Mouse (Mus musculus): ENCODE measurements around the gene 2010003K11Rik. TPM values are rescaled to one million over a fixed set of nuclear protein-coding genes. Genes with fewer than 3 reads are reported as not detected.

2010003K11Rik gene
- total and polyA plus RNA-seq, 3 experiments, result not detected

GRCm38 (mm10) chr19:4509986-4510963, 11.9 kb upstream of the 2010003K11Rik start, which contains the start of gene Pcx:
Pcx (plus strand) TSS chr19:4510472.
- dilution Hi-C loops (cut with MboI; ENCODE audit: extremely low pct_ligation_motif_present, extremely low pct_unique_long_range_greater_than_20kb, low sequenced_read_pairs) (no loop called here), in situ Hi-C loops (cut with MboI; ENCODE audit: low pct_ligation_motif_present, low pct_unique_long_range_greater_than_20kb, low sequenced_read_pairs) (no loop called here)
- H3K9me3 ChIP-seq (replicated peaks; ENCODE audit: low read length), result no peaks in the 10 kb centered on the region
- H3K79me2 ChIP-seq (replicated peaks; ENCODE audit: control insufficient read depth, extremely low read depth, insufficient read depth, poor library complexity, severe bottlenecking), result no peaks in the 10 kb centered on the region
- no peak within 1 kb of the TSS for H3K27ac ChIP-seq (ENCODE audit: insufficient read depth, low read depth)
- H3K4me2 ChIP-seq (ENCODE audit: insufficient read depth, low read depth, poor library complexity, severe bottlenecking), result peak within 1 kb of the TSS; percentile 93
- peak within 1 kb of the TSS; percentile 42; the same call in 1 of the 2 replicates for H3K9ac ChIP-seq (ENCODE audit: insufficient read depth, low read depth)
- H3K4me1 ChIP-seq (ENCODE audit: control insufficient read depth in 1 of 2, insufficient read depth in 2 of 2), result peaks cover 0 to 29% of the 10 kb centered on the region in 2 experiments; a peak in 2 of 4 replicates
- no peaks in the 10 kb centered on the region for H3K36me3 ChIP-seq (replicated peaks in 1 of 2; ENCODE audit: control insufficient read depth in 1 of 2, insufficient read depth in 1 of 2, low read length in 1 of 2)
- H3K4me3 ChIP-seq (replicated peaks in 1 of 3; ENCODE audit: low read depth in 2 of 3, low read length in 2 of 3, poor library complexity in 1 of 3), result peak within 1 kb of the TSS; percentile 75 to 77 (median 76)
- DNase-seq (ENCODE audit: extremely low read depth), result peak; percentile 99
- peaks cover 1% of the 10 kb centered on the region for H3K27me3 ChIP-seq (replicated peaks)
- TF ChIP-seq TCF12 (IDR thresholded peaks at IDR 0.05; ENCODE audit: low read depth, low read length), result peak; percentile 78
- TF ChIP-seq KAT2A (IDR thresholded peaks at IDR 0.05; ENCODE audit: insufficient replicate concordance, low read length), result 0 out of 2 replicates have a peak, but pooled peaks have one; percentile 61
- 0 out of 2 replicates have a peak, but pooled peaks have one; percentile 71 for TF ChIP-seq ZMIZ1 (IDR thresholded peaks at IDR 0.05; ENCODE audit: low read depth, low read length)
- no peak for TF ChIP-seq ZNF384 (IDR thresholded peaks at IDR 0.05; ENCODE audit: low read depth, low read length)
- 0 out of 4 replicates have a peak, but pooled peaks of 1 of the 2 experiments have one; percentile 4 for TF ChIP-seq CTCF (conservative IDR thresholded peaks at IDR 0.05 in 1 of 2, IDR thresholded peaks at IDR 0.05 in 1 of 2; ENCODE audit: low read depth in 2 of 2, low read length in 2 of 2)
- TF ChIP-seq JUND (conservative IDR thresholded peaks at IDR 0.05; ENCODE audit: low read depth, low read length), result no peak
- no peak for TF ChIP-seq SMC3 (IDR thresholded peaks at IDR 0.05; ENCODE audit: low read depth, low read length)
- TF ChIP-seq GABPA (IDR thresholded peaks at IDR 0.05; ENCODE audit: insufficient replicate concordance, low read depth, low read length), result no peak
- no peak for TF ChIP-seq RAD21 (IDR thresholded peaks at IDR 0.05; ENCODE audit: low read depth, low read length)
- TF ChIP-seq RCOR1 (conservative IDR thresholded peaks at IDR 0.05; ENCODE audit: low read depth, low read length), result no peak
- peak; percentile 99 for TF ChIP-seq MXI1 (IDR thresholded peaks at IDR 0.05; ENCODE audit: low read depth, low read length)
- TF ChIP-seq MAFK (IDR thresholded peaks at IDR 0.05; ENCODE audit: insufficient replicate concordance, low read length), result no peak
- peak; percentile 67 for TF ChIP-seq HCFC1 (IDR thresholded peaks at IDR 0.05; ENCODE audit: low read depth, low read length)
- TF ChIP-seq EP300 (IDR thresholded peaks at IDR 0.05; ENCODE audit: low read length), result no peak
- peak; percentile 59 for TF ChIP-seq NELFE (IDR thresholded peaks at IDR 0.05; ENCODE audit: low read depth, low read length)
- TF ChIP-seq ZKSCAN1 (IDR thresholded peaks at IDR 0.05; ENCODE audit: borderline replicate concordance, low read depth, low read length), result no peak
- peak; percentile 76 for TF ChIP-seq POLR2A (IDR thresholded peaks at IDR 0.05; ENCODE audit: low read depth, low read length)
- peak; percentile 9; the same call in 1 of the 2 replicates for TF ChIP-seq NRF1 (IDR thresholded peaks at IDR 0.05; ENCODE audit: low read depth, low read length)
- peak; percentile 77; the same call in 1 of the 2 replicates for TF ChIP-seq E2F4 (IDR thresholded peaks at IDR 0.05; ENCODE audit: insufficient replicate concordance, low read depth, low read length)
- TF ChIP-seq MEF2A (IDR thresholded peaks at IDR 0.05; ENCODE audit: borderline replicate concordance, low read depth, low read length), result no peak; the same call in 1 of the 2 replicates
- TF ChIP-seq CHD2 (IDR thresholded peaks at IDR 0.05; ENCODE audit: low read length), result peak; percentile 85; the same call in 1 of the 2 replicates
- no peak for TF ChIP-seq ZC3H11A (IDR thresholded peaks at IDR 0.05; ENCODE audit: low read depth, low read length)
- TF ChIP-seq ELF1 (IDR thresholded peaks at IDR 0.05; ENCODE audit: low read depth, low read length), result peak; percentile 97
- TF ChIP-seq MAZ (IDR thresholded peaks at IDR 0.05; ENCODE audit: low read depth, low read length), result no peak
- peak; percentile 57; the same call in 1 of the 2 replicates for TF ChIP-seq UBTF (IDR thresholded peaks at IDR 0.05; ENCODE audit: low read depth, low read length)
- peak; percentile 99 for TF ChIP-seq BHLHE40 (IDR thresholded peaks at IDR 0.05; ENCODE audit: low read depth, low read length)
- TF ChIP-seq USF1 (IDR thresholded peaks at IDR 0.05; ENCODE audit: low read depth, low read length), result peak; percentile 93
- peak; percentile 88 for TF ChIP-seq USF2 (conservative IDR thresholded peaks at IDR 0.05; ENCODE audit: low read depth, low read length)
- no peak for TF ChIP-seq MYC (IDR thresholded peaks at IDR 0.05; ENCODE audit: low read depth, low read length)
- TF ChIP-seq IRF4 (IDR thresholded peaks at IDR 0.05; ENCODE audit: low read depth, low read length), result no peak
- no peak for TF ChIP-seq JUN (IDR thresholded peaks at IDR 0.05; ENCODE audit: insufficient read depth, low read depth, low read length)
- no peak for TF ChIP-seq TBP (conservative IDR thresholded peaks at IDR 0.05; ENCODE audit: low read depth, low read length)
- no peak for TF ChIP-seq POLR2AphosphoS2 (IDR thresholded peaks at IDR 0.05; ENCODE audit: low read depth, low read length)
- TF ChIP-seq MAX (IDR thresholded peaks at IDR 0.05; ENCODE audit: low read length), result peak; percentile 98
- peak; percentile 97 for TF ChIP-seq SIN3A (IDR thresholded peaks at IDR 0.05; ENCODE audit: low read length)
- no peak for TF ChIP-seq CHD1 (IDR thresholded peaks at IDR 0.05; ENCODE audit: low read depth, low read length)
- peak; percentile 38; the same call in 1 of the 2 replicates for TF ChIP-seq ETS1 (conservative IDR thresholded peaks at IDR 0.05; ENCODE audit: low read depth, low read length)
